Mouse (Mus musculus) heart, adult 2 months (tissue): ENCODE measurements around the gene Sun5. TPM values are rescaled to one million over a fixed set of nuclear protein-coding genes. Genes with fewer than 3 reads are reported as not detected.
"Not testable (repeated sequence)": the region's sequence is repeated elsewhere in the genome, so short reads cannot be mapped to it uniquely, and the experiment has no call there.

Source experiments
- DNase-seq, 2 experiments: peaks; one replicate each; pipeline ENCODE4 v3.0.0; 2021
- H3K27ac ChIP-seq: fragments of 200-600 bp; 2 replicates; pipeline ENCODE4 v1.8.1; 2022
- H3K27me3 ChIP-seq: fragments of 200-500 bp; 2 replicates; pipeline ENCODE4 v1.6.1; 2012; ENCODE audit warnings: mild to moderate bottlenecking, low read length, inconsistent platforms, mixed read lengths; ENCODE audit not compliant: control insufficient read depth, insufficient read depth
- H3K36me3 ChIP-seq: fragments of 200-500 bp; 2 replicates; pipeline ENCODE4 v1.6.1; 2012; ENCODE audit warnings: low read length, inconsistent platforms; ENCODE audit not compliant: control insufficient read depth, insufficient read depth
- H3K4me1 ChIP-seq: fragments of 200-500 bp; 2 replicates; pipeline ENCODE4 v1.6.1; 2011; ENCODE audit warnings: low read length; ENCODE audit not compliant: control insufficient read depth, insufficient read depth
- H3K4me3 ChIP-seq: fragments of 200-600 bp; 2 replicates; pipeline ENCODE4 v1.8.1; 2022
- H3K79me2 ChIP-seq: fragments of 200-500 bp; replicated peaks from 2 replicates; pipeline ENCODE4 v1.6.1; 2012; ENCODE audit warnings: mild to moderate bottlenecking, inconsistent platforms, low read length, moderate library complexity, mixed read lengths; ENCODE audit not compliant: control insufficient read depth, insufficient read depth
- H3K9ac ChIP-seq: fragments of 200-500 bp; 2 replicates; pipeline ENCODE4 v1.6.1; 2012; ENCODE audit warnings: low read depth, mild to moderate bottlenecking, control low read depth, inconsistent platforms, low read length, mixed read lengths
- CTCF ChIP-seq: fragments of 200-600 bp; IDR thresholded peaks from 2 replicates; pipeline ENCODE4 v1.8.1; 2022; ENCODE audit warnings: antibody characterized with exemption, mild to moderate bottlenecking, moderate library complexity
- EP300 ChIP-seq: fragments of 200-500 bp; IDR thresholded peaks from 2 replicates; pipeline ENCODE4 v1.6.1; 2011; ENCODE audit warnings: low read depth, low read length, control low read depth; ENCODE audit not compliant: insufficient read depth
- POLR2A ChIP-seq: fragments of 200-500 bp; IDR thresholded peaks from 2 replicates; pipeline ENCODE4 v1.6.1; 2011; ENCODE audit warnings: mild to moderate bottlenecking, low read depth, low read length, control low read depth; ENCODE audit not compliant: insufficient read depth
- WGBS: fragments of 180-500 bp; shearing (Covaris S2); methylation state at CpG from one replicate; pipeline ENCODE4 v1.1.7; 2018; 5-methylcytosine and 5-hydroxymethylcytosine counted together
- intact Hi-C: fragments of 180-260 bp; cut with DNase I; formaldehyde crosslinking; loops from one replicate; pipeline ENCODE4 v1.15.1; 2025
- polyA plus RNA-seq: library from polyadenylated mRNA; depleted of rRNA; stranded (reverse); fragments of >200 nt; gene quantifications from 2 replicates; pipeline ENCODE4 v1.2.3, GENCODE M21; 2012; rRNA removed
- total RNA-seq, 2 experiments: library from RNA; stranded (reverse); gene quantifications; 2 replicates each; pipeline ENCODE4 v1.2.3; 2021

The Sun5 gene
- total and polyA plus RNA-seq, 3 experiments: not detected

- 82% methylated on average over 8 of the region's 8 CpGs for WGBS
- Histone ChIP-seq H3K4me1 (no peaks in the 10 kb centered on the region), H3K27me3 (no peaks in the 10 kb centered on the region), H3K27ac (no peak overlapping the region), H3K9ac (no peak overlapping the region), H3K79me2 (no peaks in the 10 kb centered on the region), H3K4me3 (no peak overlapping the region), H3K36me3 (no peaks in the 10 kb centered on the region)
- no peak for DNase-seq
- intact Hi-C loops: no loop called here
- TF ChIP-seq POLR2A: no peak
- TF ChIP-seq CTCF: no peak
- no peak for TF ChIP-seq EP300
Measured at GRCm38 (mm10) chr2:153808146-153808545, 62.7 kb downstream of the Sun5 start.

- H3K4me3 ChIP-seq, H3K27me3 ChIP-seq, H3K4me1 ChIP-seq, H3K9ac ChIP-seq, H3K27ac ChIP-seq, H3K36me3 ChIP-seq, H3K79me2 ChIP-seq: not testable (repeated sequence)
- intact Hi-C loops: loop anchor here (1.0 kb wide), 1 partner anchor 123 kb away; no protein-coding TSS in a partner anchor
- DNase-seq: peak; percentile 12 to 46
- TF ChIP-seq CTCF: peak; percentile 48
Measured at GRCm38 (mm10) chr2:153807464-153807863, 63.4 kb downstream of the Sun5 start.

Other genes starting within 250 kb of the Sun5 start
- gene Commd7, start 238.3 kb downstream of the Sun5 start, total RNA-seq: 10 to 100 TPM; 12.3 to 13.2 TPM
- gene Commd7, start 238.3 kb downstream of the Sun5 start, polyA plus RNA-seq: 11.2 and 12.4 TPM in 2 replicates
- gene Dnmt3b, start 221.6 kb downstream of the Sun5 start, total RNA-seq: 1 to 10 TPM; 1.0 to 1.6 TPM
- 0.84 and 1.8 TPM in 2 replicates for gene Dnmt3b, start 221.6 kb downstream of the Sun5 start, polyA plus RNA-seq
- not detected for gene Dnmt3c, start 174.4 kb downstream of the Sun5 start, total RNA-seq
- not detected in 2 replicates for gene Dnmt3c, start 174.4 kb downstream of the Sun5 start, polyA plus RNA-seq
- 10 to 100 TPM; 49.6 to 50.4 TPM for gene Mapre1, start 129.8 kb downstream of the Sun5 start, total RNA-seq
- gene Mapre1, start 129.8 kb downstream of the Sun5 start, polyA plus RNA-seq: 7.0 and 14.7 TPM in 2 replicates
- gene Efcab8, start 91.2 kb downstream of the Sun5 start, total RNA-seq: not detected
- 0.06 and 0.10 TPM in 2 replicates for gene Efcab8, start 91.2 kb downstream of the Sun5 start, polyA plus RNA-seq
- gene Bpifb2, start 4.0 kb upstream of the Sun5 start, total RNA-seq: not detected
- gene Bpifb2, start 4.0 kb upstream of the Sun5 start, polyA plus RNA-seq: not detected in 2 replicates
- gene Bpifb6, start 29.3 kb upstream of the Sun5 start, total RNA-seq: not detected
- not detected in 2 replicates for gene Bpifb6, start 29.3 kb upstream of the Sun5 start, polyA plus RNA-seq
- gene Bpifb3, start 47.1 kb upstream of the Sun5 start, total RNA-seq: not detected
- not detected in 2 replicates for gene Bpifb3, start 47.1 kb upstream of the Sun5 start, polyA plus RNA-seq
- not detected for gene Bpifb4, start 67.1 kb upstream of the Sun5 start, total RNA-seq
- not detected in 2 replicates for gene Bpifb4, start 67.1 kb upstream of the Sun5 start, polyA plus RNA-seq
- not detected for gene Bpifa6, start 103.9 kb upstream of the Sun5 start, total RNA-seq
- 0.06 TPM in 1 of 2 replicates, not detected in the other for gene Bpifa6, start 103.9 kb upstream of the Sun5 start, polyA plus RNA-seq
- not detected for gene Bpifa2, start 137.2 kb upstream of the Sun5 start, total RNA-seq
- gene Bpifa2, start 137.2 kb upstream of the Sun5 start, polyA plus RNA-seq: not detected in 2 replicates